In genomic region chr6:72371147-72371546, GRCm38 (mm10) we compare ENCODE assay signal across 9 mouse cellular contexts. TPM values are rescaled to one million over a fixed set of nuclear protein-coding genes. Genes with fewer than 3 reads are reported as not detected.
A peak's percentile ranks its signal among the peaks of the same experiment; 100 is the strongest.
DNase-seq lines count a peak whose midpoint lies in the region; ATAC-seq and TF ChIP-seq lines count a peak whose summit lies in the region.
"Had no signal": no experiment of that assay in that cellular context is flagged by ENCODE, and none has a peak within 500 bp of the region (broad histone marks: within the 10 kb centered on the region; RNA-seq: fewer than 3 reads in every experiment).

No protein-coding gene starts in this region.

- peak overlapping the region; percentile 31; the same call in 1 of the 2 replicates for H3K9ac ChIP-seq in kidney, embryonic 16.5 days (replicated peaks; ENCODE audit: low read length)
- no peak overlapping the region for H3K9ac ChIP-seq in midbrain, postnatal 0 days (replicated peaks; ENCODE audit: low read length, poor library complexity, severe bottlenecking)
- H3K9ac ChIP-seq: midbrain, embryonic 12.5 days had no signal

- H3K27ac ChIP-seq in kidney, embryonic 16.5 days (ENCODE audit: low read length), result 0 out of 2 replicates have a peak overlapping the region, but pooled peaks have one; percentile 60
- no peak overlapping the region for H3K27ac ChIP-seq in midbrain, postnatal 0 days (ENCODE audit: low read depth, low read length)
- H3K27ac ChIP-seq: midbrain, embryonic 12.5 days had no signal

- no peaks in the 10 kb centered on the region for H3K9me3 ChIP-seq in kidney, embryonic 16.5 days (ENCODE audit: low read length)
- no peaks in the 10 kb centered on the region for H3K9me3 ChIP-seq in midbrain, postnatal 0 days (ENCODE audit: low read length)
- H3K9me3 ChIP-seq: midbrain, embryonic 12.5 days had no signal

- H3K4me1 ChIP-seq in kidney, embryonic 16.5 days (ENCODE audit: insufficient read depth, low read length), result peaks cover 6% of the 10 kb centered on the region
- no peaks in the 10 kb centered on the region for H3K4me1 ChIP-seq in midbrain, postnatal 0 days (ENCODE audit: insufficient read depth, low read length)
- H3K4me1 ChIP-seq: midbrain, embryonic 12.5 days had no signal

- H3K4me2 ChIP-seq in kidney, embryonic 16.5 days (replicated peaks; ENCODE audit: low read depth, low read length), result no peak overlapping the region
- no peak overlapping the region for H3K4me2 ChIP-seq in midbrain, postnatal 0 days (ENCODE audit: low read depth, low read length, poor library complexity, severe bottlenecking)
- H3K4me2 ChIP-seq: midbrain, embryonic 12.5 days had no signal

- TF ChIP-seq CTCF in Patski (IDR thresholded peaks at IDR 0.05), result no peak
- no peak for TF ChIP-seq CTCF in midbrain, postnatal 0 days (IDR thresholded peaks at IDR 0.05)

- H3K4me3 ChIP-seq in kidney, embryonic 16.5 days (ENCODE audit: low read length), result no peak overlapping the region
- H3K4me3 ChIP-seq in midbrain, postnatal 0 days (ENCODE audit: low read depth, low read length), result no peak overlapping the region
- H3K4me3 ChIP-seq: midbrain, embryonic 12.5 days had no signal

- H3K36me3 ChIP-seq in kidney, embryonic 16.5 days (ENCODE audit: insufficient read depth, low read length), result no peaks in the 10 kb centered on the region
- no peaks in the 10 kb centered on the region for H3K36me3 ChIP-seq in midbrain, postnatal 0 days (ENCODE audit: insufficient read depth, low read length)
- H3K36me3 ChIP-seq: midbrain, embryonic 12.5 days had no signal

- in situ Hi-C loops in Patski (cut with MboI; ENCODE audit: low pct_unique_long_range_greater_than_20kb), result no loop called here

- no peak for ATAC-seq in kidney, embryonic 16.5 days (ENCODE audit: low FRiP score, low TSS enrichment)
- peak; percentile 75 for ATAC-seq in Patski
- ATAC-seq in midbrain, postnatal 0 days (ENCODE audit: low FRiP score), result no peak

- no peaks in the 10 kb centered on the region for H3K27me3 ChIP-seq in kidney, embryonic 16.5 days (ENCODE audit: insufficient read depth, low read length)
- H3K27me3 ChIP-seq in Patski, result no peaks in the 10 kb centered on the region
- no peaks in the 10 kb centered on the region for H3K27me3 ChIP-seq in midbrain, postnatal 0 days (ENCODE audit: insufficient read depth, low read length)
- H3K27me3 ChIP-seq: midbrain, embryonic 12.5 days had no signal

- POLR2A ChIA-PET in Patski (lab: Charles Lee), result interaction anchor here (1.1 kb wide), 1 partner anchor 19 kb away, joined by 4 read pairs; the partner anchor contains the start of gene Vamp8

- DNase-seq in kidney, adult 8-10 months, result no peak
- DNase-seq in 3T3-L1 (ENCODE audit: low read depth, low spot score) (peak; percentile 97), Patski (ENCODE audit: low read depth, low spot score) (no peak)
- peak; percentile 69 for DNase-seq in kidney, postnatal 25 days
- no peak for DNase-seq in midbrain, postnatal 0 days (ENCODE audit: low spot score)
- no peak for DNase-seq in c-Kit-positive CD71-positive TER-119-positive erythroid progenitor cells, embryonic 14.5 days (ENCODE audit: low spot score)
- no peak for DNase-seq in thymus, postnatal 10 days (ENCODE audit: low spot score in 2 of 2)

- CTCF ChIA-PET in Patski (lab: Charles Lee), result interaction anchor here (1.1 to 2.2 kb wide), 3 partner anchors 10 to 19 kb away, joined by 4 to 7 read pairs (median 6); partner anchors contain the start of genes Tmem150a and Vamp8

- WGBS in kidney, embryonic 16.5 days, result 47% methylated on average over 5 of the region's 5 CpGs
- 35% methylated on average over 5 of the region's 5 CpGs for WGBS in midbrain, postnatal 0 days

RNA-seq across cellular contexts. Expression of gene Rnf181, which starts 4.4 kb away (rescaled TPM):
- polyA plus RNA-seq in kidney, embryonic 16.5 days (2015; fragmentation: Nextera tagmentation; extraction: Ambion mirVana), result 153 and 164 TPM in 2 replicates
- 98.4 TPM for polyA plus RNA-seq in Patski (2021)
- total RNA-seq in midbrain, postnatal 0 days (2014; rRNA removed), result 64.5 and 87.3 TPM in 2 replicates
- 120 and 131 TPM in 2 replicates for polyA plus RNA-seq in midbrain, postnatal 0 days (2015; fragmentation: Nextera tagmentation; extraction: Ambion mirVana)

RNA-seq across cellular contexts. Expression of gene Vamp5, which starts 9.1 kb away (rescaled TPM):
- polyA plus RNA-seq in kidney, embryonic 16.5 days (2015; fragmentation: Nextera tagmentation; extraction: Ambion mirVana), result 35.7 and 42.5 TPM in 2 replicates
- polyA plus RNA-seq in Patski (2021), result 33.2 TPM
- total RNA-seq in midbrain, postnatal 0 days (2014; rRNA removed), result 6.5 and 19.3 TPM in 2 replicates
- 14.4 and 14.5 TPM in 2 replicates for polyA plus RNA-seq in midbrain, postnatal 0 days (2015; fragmentation: Nextera tagmentation; extraction: Ambion mirVana)

RNA-seq across cellular contexts. Expression of gene Tmem150a, which starts 15.9 kb away (rescaled TPM):
- 40.8 and 43.9 TPM in 2 replicates for polyA plus RNA-seq in kidney, embryonic 16.5 days (2015; fragmentation: Nextera tagmentation; extraction: Ambion mirVana)
- 39.8 TPM for polyA plus RNA-seq in Patski (2021)
- total RNA-seq in midbrain, postnatal 0 days (2014; rRNA removed), result 23.1 and 28.5 TPM in 2 replicates
- 12.9 and 14.9 TPM in 2 replicates for polyA plus RNA-seq in midbrain, postnatal 0 days (2015; fragmentation: Nextera tagmentation; extraction: Ambion mirVana)

RNA-seq across cellular contexts. Expression of gene Vamp8, which starts 19.4 kb away (rescaled TPM):
- 154 and 180 TPM in 2 replicates for polyA plus RNA-seq in kidney, embryonic 16.5 days (2015; fragmentation: Nextera tagmentation; extraction: Ambion mirVana)
- polyA plus RNA-seq in Patski (2021), result 189 TPM
- 6.0 and 11.6 TPM in 2 replicates for total RNA-seq in midbrain, postnatal 0 days (2014; rRNA removed)
- 23.7 and 24.8 TPM in 2 replicates for polyA plus RNA-seq in midbrain, postnatal 0 days (2015; fragmentation: Nextera tagmentation; extraction: Ambion mirVana)

RNA-seq across cellular contexts. Expression of gene 0610030E20Rik, which starts 24.0 kb away (rescaled TPM):
- polyA plus RNA-seq in kidney, embryonic 16.5 days (2015; fragmentation: Nextera tagmentation; extraction: Ambion mirVana), result 28.3 and 31.0 TPM in 2 replicates
- polyA plus RNA-seq in Patski (2021), result 13.8 TPM
- 9.5 and 10.0 TPM in 2 replicates for total RNA-seq in midbrain, postnatal 0 days (2014; rRNA removed)
- polyA plus RNA-seq in midbrain, postnatal 0 days (2015; fragmentation: Nextera tagmentation; extraction: Ambion mirVana), result 13.3 and 14.7 TPM in 2 replicates

Comparison
In these comparisons a context has a peak if more than half of its experiments do, and no peak if none do; other contexts are left out.
1. DNase-seq: peak in 3T3-L1 (single experiment) and kidney, postnatal 25 days (2 of 2); none in kidney, adult 8-10 months (0 of 2), Patski (single experiment), midbrain, postnatal 0 days (single experiment), c-Kit-positive CD71-positive TER-119-positive erythroid progenitor cells, embryonic 14.5 days (single experiment) and thymus, postnatal 10 days (0 of 2).